Mouse (Mus musculus) erythroblast, embryonic 14.5 days (primary cell): Measurements from ENCODE around the gene Cryba2. TPM values are rescaled to one million over a fixed set of nuclear protein-coding genes. Genes with fewer than 3 reads are reported as not detected.

Source experiments
- H3K27me3 ChIP-seq: 2 replicates; pipeline ENCODE4 v1.6.1; 2012; ENCODE audit warnings: inconsistent platforms; ENCODE audit not compliant: control insufficient read depth
- H3K36me3 ChIP-seq: 2 replicates; pipeline ENCODE4 v1.6.1; 2012; ENCODE audit warnings: mild to moderate bottlenecking, inconsistent platforms; ENCODE audit not compliant: control insufficient read depth
- H3K4me1 ChIP-seq: 2 replicates; pipeline ENCODE4 v1.6.1; 2012; ENCODE audit warnings: inconsistent platforms; ENCODE audit not compliant: control insufficient read depth
- H3K4me3 ChIP-seq: replicated peaks from 2 replicates; pipeline ENCODE3; 2012; ENCODE audit warnings: moderate library complexity, mild to moderate bottlenecking, inconsistent platforms
- H3K9me3 ChIP-seq: 2 replicates; pipeline ENCODE4 v1.6.1; 2012; ENCODE audit warnings: low read length, inconsistent platforms, mixed read lengths; ENCODE audit not compliant: control insufficient read depth
- GATA1 ChIP-seq: IDR thresholded peaks from 2 replicates; pipeline ENCODE4 v1.6.1; 2012; ENCODE audit warnings: low read length, inconsistent platforms, mixed read lengths
- TAL1 ChIP-seq: IDR thresholded peaks from 3 replicates; pipeline ENCODE4 v1.6.1; 2012; ENCODE audit warnings: low read length, inconsistent platforms, mixed read lengths
- polyA plus RNA-seq: library from polyadenylated mRNA; stranded (reverse); fragments of >175 nt; gene quantifications from 2 replicates; pipeline ENCODE4 v1.2.3, GENCODE M21; 2012

Cryba2 gene
- polyA plus RNA-seq: not detected in 2 replicates

DNA sequence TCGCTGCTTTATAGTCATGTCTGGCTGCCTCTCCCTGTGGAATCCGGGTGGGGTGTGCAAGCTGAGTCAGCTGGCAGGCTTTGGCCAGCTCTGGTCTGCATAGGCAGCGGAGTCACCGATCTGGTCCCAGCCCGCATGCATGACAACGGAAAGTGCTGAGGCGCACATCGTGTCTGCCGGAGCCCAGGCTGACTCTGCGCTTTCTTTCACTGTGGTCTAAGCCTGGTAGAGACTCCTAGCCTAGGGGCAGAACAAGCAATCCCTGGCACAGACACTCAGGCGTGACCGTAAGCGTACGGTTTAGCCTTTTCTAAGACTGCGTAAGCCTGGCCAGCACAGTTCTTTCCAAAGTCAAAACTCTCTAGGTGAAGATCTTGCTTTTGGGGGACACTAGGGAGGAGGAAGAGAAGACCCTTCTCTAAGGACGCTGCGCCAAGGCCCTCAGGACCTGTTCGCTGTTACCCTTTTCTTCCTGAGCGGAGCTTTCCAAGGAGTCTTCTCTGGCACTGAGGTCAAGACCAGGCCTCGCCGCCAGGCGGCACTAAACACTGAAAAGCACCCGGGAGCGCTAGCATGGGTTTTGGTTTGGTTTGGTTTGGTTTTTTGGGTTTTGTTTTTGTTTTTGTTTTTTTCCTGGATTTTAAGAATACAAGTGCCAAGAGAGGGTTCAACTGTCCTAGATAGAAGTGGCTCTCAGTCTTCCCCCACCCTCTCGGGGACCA is at the start of gene Cryba2:
Gene Cryba2 (minus strand): TSS at position 10 of the 722 bp plus-strand sequence.
- TF ChIP-seq TAL1 (no peak), GATA1 (no peak)
- Histone ChIP-seq H3K9me3 (no peaks in the 10 kb centered on the region), H3K4me3 (no peak within 1 kb of the TSS), H3K36me3 (no peaks in the 10 kb centered on the region), H3K27me3 (peaks cover 58% of the 10 kb centered on the region), H3K4me1 (no peaks in the 10 kb centered on the region)

DNA sequence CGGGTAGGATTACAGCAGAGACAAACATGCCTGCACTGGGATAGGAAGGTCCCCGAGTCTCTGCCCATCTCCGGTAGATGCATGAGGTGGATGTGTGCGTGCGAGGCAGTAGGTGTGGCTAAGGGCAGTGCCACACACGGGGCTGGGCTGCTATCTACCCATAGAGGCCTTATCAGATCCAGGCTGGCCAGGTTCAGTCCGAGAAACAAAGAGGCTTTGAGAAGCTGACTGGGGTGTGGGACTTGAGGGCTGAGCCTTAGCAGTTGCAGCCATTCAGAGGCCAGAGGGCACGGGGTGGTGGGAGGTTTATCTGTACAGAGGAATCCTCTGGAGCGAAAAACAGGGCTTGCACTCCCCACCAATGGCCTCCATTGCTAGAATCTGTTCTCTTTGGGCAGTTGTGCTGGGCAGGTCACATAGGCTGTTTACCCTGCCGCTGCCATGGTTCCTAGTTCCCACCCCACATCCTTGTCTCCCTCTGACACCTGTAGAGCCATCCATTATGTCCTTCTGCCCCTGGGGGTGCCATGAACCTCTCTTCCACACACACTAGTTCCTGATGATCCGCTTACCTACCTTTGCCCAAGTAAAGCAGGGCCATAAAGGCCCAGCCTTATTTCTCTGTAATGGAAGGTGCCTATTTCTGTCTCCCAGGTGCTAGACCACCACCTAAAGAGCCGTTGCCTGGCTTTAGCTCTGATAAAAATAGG is 48.9 kb upstream of the Cryba2 start:
- peaks cover 2% of the 10 kb centered on the region; the same call in 1 of the 2 replicates for H3K36me3 ChIP-seq
- peaks cover 13% of the 10 kb centered on the region for H3K27me3 ChIP-seq
- no peak for TF ChIP-seq GATA1
- no peak for TF ChIP-seq TAL1
- no peak overlapping the region for H3K4me3 ChIP-seq
- H3K9me3 ChIP-seq: no peaks in the 10 kb centered on the region
- no peaks in the 10 kb centered on the region for H3K4me1 ChIP-seq

DNA sequence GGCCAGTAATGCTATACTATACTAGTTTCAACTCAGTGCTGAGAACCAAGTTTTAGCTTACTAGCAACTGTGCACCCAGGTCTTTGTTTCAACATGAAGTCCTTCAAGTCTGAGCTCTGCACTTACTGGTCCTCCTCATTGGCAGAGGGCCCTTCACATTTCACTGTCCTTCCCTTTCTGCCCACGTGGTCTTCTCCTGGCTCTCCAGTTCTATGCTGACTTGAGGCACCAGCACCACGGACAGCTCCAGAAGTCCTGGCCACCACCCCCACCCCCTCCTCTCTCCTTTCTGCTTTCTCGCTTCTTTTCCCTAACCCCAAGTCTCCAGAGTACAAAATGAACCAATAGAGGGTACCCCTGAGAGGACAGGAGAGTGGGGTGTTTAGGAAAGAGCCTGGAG is 46.8 kb upstream of the Cryba2 start:
- Histone ChIP-seq H3K9me3 (no peaks in the 10 kb centered on the region), H3K4me1 (no peaks in the 10 kb centered on the region), H3K36me3 (no peaks in the 10 kb centered on the region), H3K4me3 (no peak overlapping the region), H3K27me3 (peaks cover 16% of the 10 kb centered on the region)
- TF ChIP-seq GATA1: no peak
- TF ChIP-seq TAL1: no peak

DNA sequence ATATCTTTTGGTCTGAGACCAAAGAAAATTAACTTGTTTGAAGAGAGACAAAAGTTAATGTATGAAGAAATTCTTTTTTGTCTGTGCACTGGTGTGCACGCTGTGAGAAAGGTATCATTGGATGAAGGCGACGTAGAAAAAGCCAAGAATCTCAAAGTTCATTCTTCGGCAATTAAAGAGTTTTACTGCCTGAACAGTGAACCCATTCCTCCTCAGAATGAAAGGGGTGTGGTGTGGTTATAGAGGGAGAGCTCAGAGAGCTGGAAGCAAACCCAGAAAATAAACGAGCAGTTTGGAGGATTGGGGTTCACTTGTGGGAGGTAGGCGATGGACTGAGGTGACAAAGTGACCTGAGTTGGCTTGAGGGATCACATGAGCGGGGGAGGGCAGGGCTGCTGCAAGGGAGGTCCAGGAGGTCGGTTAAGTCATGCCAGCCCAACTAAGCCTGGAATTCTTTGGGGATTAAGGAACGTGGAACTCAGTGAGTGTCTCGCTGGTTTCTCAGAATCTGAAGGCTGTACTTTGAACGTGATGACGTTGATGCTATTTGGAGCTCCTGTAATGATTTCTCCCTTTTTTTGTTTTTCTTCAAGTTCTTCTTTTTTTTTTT is 43.4 kb upstream of the Cryba2 start:
- no peaks in the 10 kb centered on the region for H3K36me3 ChIP-seq
- no peaks in the 10 kb centered on the region for H3K4me1 ChIP-seq
- H3K4me3 ChIP-seq: no peak overlapping the region
- no peak for TF ChIP-seq TAL1
- no peak for TF ChIP-seq GATA1
- peaks cover 22% of the 10 kb centered on the region for H3K27me3 ChIP-seq
- no peaks in the 10 kb centered on the region for H3K9me3 ChIP-seq

- Histone ChIP-seq H3K27me3 (peaks cover 22% of the 10 kb centered on the region), H3K9me3 (no peaks in the 10 kb centered on the region), H3K4me1 (no peaks in the 10 kb centered on the region), H3K4me3 (no peak within 1 kb of the TSS), H3K36me3 (no peaks in the 10 kb centered on the region)
- TF ChIP-seq GATA1: no peak
- no peak for TF ChIP-seq TAL1
These were observed 42.5 kb upstream of the Cryba2 start, which contains the start of gene Cfap65 for GRCm38 (mm10) chr1:74935402-74935801. Gene Cfap65 (minus strand): TSS chr1:74935599.

DNA sequence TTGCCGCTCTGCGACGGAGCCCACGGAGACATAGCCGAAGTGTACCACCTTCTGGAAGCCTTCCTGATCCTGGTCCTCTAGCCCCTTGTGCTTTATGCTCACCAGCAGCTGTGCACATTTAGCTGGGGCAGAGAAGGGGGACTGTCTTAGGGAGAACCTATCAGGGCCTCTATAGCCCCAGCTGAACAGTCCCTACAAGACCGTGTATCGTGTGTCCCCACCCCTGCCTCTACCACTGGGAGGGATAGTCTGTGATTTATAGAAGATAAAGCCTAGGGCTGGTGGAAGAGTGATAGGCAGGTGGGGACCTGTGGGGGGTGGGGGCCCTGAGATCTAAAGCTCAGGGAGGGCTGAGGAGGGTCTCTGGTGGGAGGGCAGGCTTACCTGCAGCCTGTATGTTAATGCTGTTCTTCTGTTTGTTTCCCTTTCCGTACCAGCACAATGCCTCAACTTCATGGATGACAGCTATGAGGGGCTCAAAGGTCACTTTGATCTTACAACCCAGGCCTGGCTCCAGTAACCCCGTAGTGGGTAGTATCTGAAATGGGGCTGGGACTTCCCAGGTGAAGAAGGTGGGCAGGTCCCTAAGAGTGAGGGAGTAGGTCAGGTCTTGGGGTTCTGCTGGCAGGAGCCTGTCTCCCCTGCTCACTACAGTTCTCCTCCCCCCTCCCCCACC is 34.8 kb upstream of the Cryba2 start:
- Histone ChIP-seq H3K4me1 (no peaks in the 10 kb centered on the region), H3K4me3 (no peak overlapping the region), H3K27me3 (no peaks in the 10 kb centered on the region; the same call in 1 of the 2 replicates), H3K36me3 (no peaks in the 10 kb centered on the region), H3K9me3 (no peaks in the 10 kb centered on the region)
- no peak for TF ChIP-seq GATA1

GRCm38 (mm10) chr1:74926721-74927120 is 33.8 kb upstream of the Cryba2 start:
- Histone ChIP-seq H3K9me3 (no peaks in the 10 kb centered on the region), H3K4me1 (no peaks in the 10 kb centered on the region), H3K4me3 (no peak overlapping the region), H3K27me3 (no peaks in the 10 kb centered on the region; the same call in 1 of the 2 replicates), H3K36me3 (no peaks in the 10 kb centered on the region)
- TF ChIP-seq TAL1: no peak
- TF ChIP-seq GATA1: no peak

- H3K4me1 ChIP-seq: no peaks in the 10 kb centered on the region
- H3K27me3 ChIP-seq: no peaks in the 10 kb centered on the region; the same call in 1 of the 2 replicates
- H3K36me3 ChIP-seq: no peaks in the 10 kb centered on the region
- TF ChIP-seq GATA1 (no peak), TAL1 (no peak)
- H3K9me3 ChIP-seq: no peaks in the 10 kb centered on the region
- H3K4me3 ChIP-seq: no peak overlapping the region
These were observed 31.5 kb upstream of the Cryba2 start for GRCm38 (mm10) chr1:74924464-74924863.
